Mouse (Mus musculus) testis, adult 2 months (tissue): ENCODE data around the gene Ccdc163.

Experiments used
- CTCF ChIP-seq: fragments of 200-500 bp; IDR thresholded peaks from 2 replicates; pipeline ENCODE4 v1.5.1; 2012; ENCODE audit warnings: low read depth, mild to moderate bottlenecking, inconsistent platforms, low read length, moderate library complexity; ENCODE audit not compliant: control insufficient read depth, insufficient read depth, insufficient replicate concordance
- POLR2A ChIP-seq: fragments of 200-500 bp; IDR thresholded peaks from 2 replicates; pipeline ENCODE4 v1.6.1; 2012; ENCODE audit warnings: low read depth, mild to moderate bottlenecking, inconsistent platforms, low read length, moderate library complexity; ENCODE audit not compliant: control insufficient read depth

- no peak for TF ChIP-seq CTCF
- TF ChIP-seq POLR2A, result no peak
Observed at GRCm38 (mm10) chr4:116687041-116687440, 21.3 kb upstream of the Ccdc163 start.
